Mouse (Mus musculus) ovary, adult 2 months (tissue): ENCODE measurements around the gene Fgd5. TPM values are rescaled to one million over a fixed set of nuclear protein-coding genes. Genes with fewer than 3 reads are reported as not detected.

Source experiments
- polyA plus RNA-seq: library from polyadenylated mRNA; depleted of rRNA; stranded (reverse); fragments of >200 nt; gene quantifications from 2 replicates; pipeline ENCODE4 v1.2.3, GENCODE M21; 2012; rRNA removed

The Fgd5 gene
- 10.3 and 10.8 TPM in 2 replicates for polyA plus RNA-seq

DNA sequence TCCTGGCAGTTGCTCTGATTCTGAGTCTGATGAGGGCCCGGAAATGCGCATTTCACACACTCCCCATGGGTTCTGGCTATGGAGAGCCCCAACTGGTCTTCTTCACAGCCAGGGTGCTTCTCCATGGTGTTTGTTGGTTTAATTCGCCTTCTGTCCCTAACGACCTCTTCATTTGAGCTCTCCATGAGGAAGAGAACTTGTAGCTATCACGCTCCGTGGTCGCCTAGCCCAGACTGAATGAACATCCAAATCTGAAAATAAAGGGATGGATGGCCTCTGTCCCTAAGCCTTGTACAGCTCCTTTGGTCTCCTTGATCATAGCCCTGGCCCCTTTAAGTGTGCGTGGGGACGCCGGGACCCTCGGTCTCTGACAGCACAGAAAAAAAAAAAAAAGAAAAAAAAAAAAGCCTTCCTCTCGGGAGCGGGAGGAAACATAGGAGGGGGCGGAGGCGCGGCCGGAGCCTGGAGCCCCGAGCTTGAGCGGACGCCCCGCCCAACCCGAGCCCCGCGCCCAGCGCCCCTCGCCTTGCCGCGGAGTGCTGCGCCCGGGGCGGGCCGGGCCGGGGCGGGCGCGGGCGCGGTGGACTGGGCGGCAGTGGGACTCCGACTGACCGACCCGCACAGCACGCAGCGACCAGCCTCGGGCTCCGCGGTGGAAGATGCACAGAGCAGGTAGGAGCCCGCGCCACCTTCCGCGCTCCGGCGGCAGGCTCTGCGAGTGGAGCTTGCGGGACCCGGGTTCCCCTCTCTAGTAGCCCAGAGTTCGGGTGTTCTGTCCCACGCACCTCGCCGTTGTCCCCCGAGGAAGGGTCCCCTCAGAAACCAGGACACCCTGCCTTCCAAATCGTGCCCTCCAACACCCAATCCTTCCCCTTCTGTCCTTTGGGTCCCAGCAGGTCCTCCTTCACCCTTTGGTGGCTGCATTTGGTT is at the start of gene Fgd5:
Gene Fgd5 (plus strand): TSS at position 508 of the 930 bp plus-strand sequence.

DNA sequence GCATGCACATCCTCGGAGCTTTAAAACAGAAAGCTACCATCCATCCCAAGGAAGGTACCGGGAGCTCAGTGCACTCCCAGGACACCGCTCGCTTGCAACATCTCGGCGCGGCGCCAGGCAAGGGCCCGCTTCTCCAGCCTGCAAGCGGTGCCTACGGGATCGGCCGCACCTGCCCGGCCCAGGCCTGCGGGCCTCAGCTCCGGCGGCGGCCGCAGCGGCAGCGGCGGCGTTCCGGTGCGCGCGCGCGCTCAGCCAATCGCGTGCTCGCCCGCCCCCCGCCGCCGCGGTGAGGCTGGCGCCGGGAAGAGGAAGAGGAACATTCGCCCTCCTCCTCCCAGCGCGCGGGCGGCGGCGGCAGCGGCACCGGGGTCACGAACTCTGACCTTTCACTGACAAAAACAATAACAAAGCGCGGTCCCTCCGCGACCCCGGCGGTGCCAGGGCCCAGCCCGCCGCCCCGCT is 112.5 kb downstream of the Fgd5 start, which contains the start of gene Nr2c2:
Gene Nr2c2 (plus strand): TSS at position 261 of the 462 bp plus-strand sequence.

Other genes starting within 250 kb of the Fgd5 start
- gene Grip2, start 151.6 kb upstream of the Fgd5 start, polyA plus RNA-seq = 2.4 and 3.0 TPM in 2 replicates
- 1.9 and 2.6 TPM in 2 replicates for gene Ccdc174, start 100.8 kb upstream of the Fgd5 start, polyA plus RNA-seq
- gene 4930590J08Rik, start 76.1 kb upstream of the Fgd5 start, polyA plus RNA-seq = 0.09 and 0.17 TPM in 2 replicates
- gene Nr2c2, start 112.5 kb downstream of the Fgd5 start, polyA plus RNA-seq = 16.0 and 20.4 TPM in 2 replicates
- gene Mrps25, start 205.2 kb downstream of the Fgd5 start, polyA plus RNA-seq = 7.2 and 12.1 TPM in 2 replicates
- gene Rbsn, start 236.0 kb downstream of the Fgd5 start, polyA plus RNA-seq = 12.6 and 14.7 TPM in 2 replicates